In the genomic region with DNA sequence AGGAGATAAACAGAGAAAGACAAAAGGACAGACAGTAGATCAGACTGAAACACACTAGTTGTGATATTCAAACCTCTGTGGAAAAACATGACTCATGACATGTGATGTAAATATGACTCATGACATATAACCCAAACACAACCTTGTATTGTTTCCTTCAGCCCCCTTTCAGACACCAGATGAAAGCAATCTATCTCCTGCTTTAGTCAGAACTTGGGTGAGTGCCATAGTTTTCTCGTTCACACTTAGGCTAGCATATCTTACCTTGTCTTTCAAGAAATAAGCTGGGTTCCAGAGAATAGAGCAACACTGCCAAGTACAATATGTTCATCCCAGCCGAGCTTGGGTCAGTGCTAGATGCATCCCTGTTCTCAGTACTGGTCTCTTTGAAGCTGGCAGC, we compare ENCODE assay signal across 20 mouse cellular contexts.
DNase-seq lines count a peak whose midpoint lies in the region; ATAC-seq and TF ChIP-seq lines count a peak whose summit lies in the region.
"Had no signal": no experiment of that assay in that cellular context is flagged by ENCODE, and none has a peak within 500 bp of the region (broad histone marks: within the 10 kb centered on the region; RNA-seq: fewer than 3 reads in every experiment).

No protein-coding gene starts in this region.

- 4% methylated on average over 2 of the region's 2 CpGs for WGBS in heart, postnatal 0 days
- WGBS in heart, adult 2 months = 21% methylated on average over 2 of the region's 2 CpGs

- H3K27ac ChIP-seq in heart, postnatal 0 days (ENCODE audit: low read depth) = no peak overlapping the region
- H3K27ac ChIP-seq in heart, adult 2 months = no peak overlapping the region
- H3K27ac ChIP-seq: embryonic facial prominence, embryonic 13.5 days; heart, embryonic 10.5 days; hindbrain, embryonic 12.5 days; neural tube, embryonic 13.5 days had no signal

- no peak for TF ChIP-seq CTCF in heart, postnatal 0 days (IDR thresholded peaks at IDR 0.05; ENCODE audit: low read depth)
- TF ChIP-seq CTCF in heart, adult 2 months (IDR thresholded peaks at IDR 0.05) = no peak
- no peak for TF ChIP-seq CTCF in Patski (IDR thresholded peaks at IDR 0.05)

- no peak overlapping the region for H3K4me3 ChIP-seq in heart, postnatal 0 days (ENCODE audit: low read depth, low read length)
- H3K4me3 ChIP-seq in heart, adult 2 months = no peak overlapping the region
- H3K4me3 ChIP-seq: embryonic facial prominence, embryonic 13.5 days; heart, embryonic 10.5 days; hindbrain, embryonic 12.5 days; neural tube, embryonic 13.5 days had no signal

- intact Hi-C loops in heart, adult 2 months (cut with DNase I) = no loop called here

- no peaks in the 10 kb centered on the region for H3K9me3 ChIP-seq in heart, postnatal 0 days (replicated peaks; ENCODE audit: control insufficient read depth, low read length)
- H3K9me3 ChIP-seq: embryonic facial prominence, embryonic 13.5 days; heart, embryonic 10.5 days; hindbrain, embryonic 12.5 days; neural tube, embryonic 13.5 days had no signal

- peak; percentile 53 for ATAC-seq in heart, postnatal 0 days (ENCODE audit: insufficient read depth, low read depth)
- ATAC-seq in Patski = peak; percentile 17
- ATAC-seq: inflammation-experienced regulatory T-cells, adult 6 months; liver, postnatal 0 days had no signal

- in situ Hi-C loops in Patski (cut with MboI; ENCODE audit: low pct_unique_long_range_greater_than_20kb) = no loop called here

- no peak for TF ChIP-seq POLR2A in heart, adult 2 months (IDR thresholded peaks at IDR 0.05; ENCODE audit: insufficient read depth, low read depth, low read length)

- no peak overlapping the region for H3K9ac ChIP-seq in heart, postnatal 0 days (replicated peaks; ENCODE audit: low read depth, low read length)
- H3K9ac ChIP-seq in heart, adult 2 months (ENCODE audit: low read depth, low read length) = no peak overlapping the region
- H3K9ac ChIP-seq: embryonic facial prominence, embryonic 13.5 days; hindbrain, embryonic 12.5 days; liver, postnatal 0 days; neural tube, embryonic 13.5 days had no signal

- CTCF ChIA-PET in Patski (lab: Charles Lee) = interaction anchor here (0.8 to 1.2 kb wide), 2 partner anchors 8 to 11 kb away, joined by 3 read pairs; no protein-coding TSS in a partner anchor

- peak; percentile 15 to 84 for DNase-seq in adrenal gland, adult (ENCODE audit: inconsistent age in 2 of 2, low spot score in 1 of 2)
- no peak for DNase-seq in adrenal gland, postnatal 25 days
- peak; percentile 26 for DNase-seq in heart, postnatal 0 days (ENCODE audit: low spot score)
- DNase-seq in heart, adult 2 months = no peak
- DNase-seq in 3T3-L1 (ENCODE audit: low read depth, low spot score) = peak; percentile 94
- peak; percentile 27 for DNase-seq in Patski (ENCODE audit: low read depth, low spot score)
- DNase-seq in frontal cortex, postnatal 14 days (ENCODE audit: low spot score in 2 of 2) = no peak
- DNase-seq in kidney, postnatal 10 days = no peak
- DNase-seq: cerebellum, adult 9-10 months; gastrocnemius, postnatal 25 days; kidney, adult 9 months; liver; liver, postnatal 0 days; right cerebral cortex, postnatal 14 days; thymus, adult 18-20 months had no signal

- no peak overlapping the region for H3K4me2 ChIP-seq in heart, postnatal 0 days (ENCODE audit: low read depth, low read length)
- H3K4me2 ChIP-seq: embryonic facial prominence, embryonic 13.5 days; hindbrain, embryonic 12.5 days; neural tube, embryonic 13.5 days had no signal

- no peaks in the 10 kb centered on the region for H3K27me3 ChIP-seq in heart, postnatal 0 days (ENCODE audit: control insufficient read depth, insufficient read depth, low read length)
- H3K27me3 ChIP-seq in heart, adult 2 months (ENCODE audit: control insufficient read depth, insufficient read depth, low read length) = no peaks in the 10 kb centered on the region
- H3K27me3 ChIP-seq in Patski = no peaks in the 10 kb centered on the region
- H3K27me3 ChIP-seq: embryonic facial prominence, embryonic 13.5 days; hindbrain, embryonic 12.5 days; neural tube, embryonic 13.5 days had no signal

- H3K4me1 ChIP-seq in heart, postnatal 0 days (ENCODE audit: control insufficient read depth, insufficient read depth) = peaks cover 6% of the 10 kb centered on the region; the same call in 1 of the 2 replicates
- H3K4me1 ChIP-seq in heart, adult 2 months (ENCODE audit: control insufficient read depth, insufficient read depth, low read length) = no peaks in the 10 kb centered on the region; the same call in 1 of the 2 replicates
- H3K4me1 ChIP-seq: embryonic facial prominence, embryonic 13.5 days; heart, embryonic 10.5 days; hindbrain, embryonic 12.5 days; neural tube, embryonic 13.5 days had no signal

- H3K36me3 ChIP-seq in heart, postnatal 0 days (replicated peaks; ENCODE audit: control insufficient read depth, insufficient read depth, low read length) = no peaks in the 10 kb centered on the region
- H3K36me3 ChIP-seq in heart, adult 2 months (ENCODE audit: control insufficient read depth, insufficient read depth, low read length) = no peaks in the 10 kb centered on the region
- H3K36me3 ChIP-seq: embryonic facial prominence, embryonic 13.5 days; heart, embryonic 10.5 days; hindbrain, embryonic 12.5 days; neural tube, embryonic 13.5 days had no signal

- POLR2A ChIA-PET in Patski (lab: Charles Lee) = no interaction called here

- H3K79me2 ChIP-seq in heart, adult 2 months (replicated peaks; ENCODE audit: control insufficient read depth, insufficient read depth, low read length) = no peaks in the 10 kb centered on the region

- TF ChIP-seq EP300 in heart, postnatal 0 days (IDR thresholded peaks at IDR 0.05; ENCODE audit: low read depth) = no peak
- TF ChIP-seq EP300 in heart, adult 2 months (IDR thresholded peaks at IDR 0.05; ENCODE audit: insufficient read depth, low read depth, low read length) = no peak

Comparison
In these comparisons a context has a peak if more than half of its experiments do, and no peak if none do; other contexts are left out.
1. DNase-seq: peak in adrenal gland, adult (2 of 2), heart, postnatal 0 days (single experiment), 3T3-L1 (single experiment) and Patski (single experiment); none in adrenal gland, postnatal 25 days (single experiment), heart, adult 2 months (0 of 2), frontal cortex, postnatal 14 days (0 of 2) and kidney, postnatal 10 days (single experiment).